Mouse (Mus musculus) erythroblast, embryonic 14.5 days (primary cell): ENCODE measurements around the gene Rora.

ENCODE experiments used
- GATA1 ChIP-seq: IDR thresholded peaks from 2 replicates; pipeline ENCODE4 v1.6.1; 2012; ENCODE audit warnings: low read length, inconsistent platforms, mixed read lengths
- TAL1 ChIP-seq: IDR thresholded peaks from 3 replicates; pipeline ENCODE4 v1.6.1; 2012; ENCODE audit warnings: low read length, inconsistent platforms, mixed read lengths

GRCm38 (mm10) chr9:68913191-68913697, 259.7 kb downstream of the Rora start:
- no peak for TF ChIP-seq TAL1
- TF ChIP-seq GATA1: no peak
